Mouse (Mus musculus): ENCODE measurements around the gene Samm50. TPM values are rescaled to one million over a fixed set of nuclear protein-coding genes. Genes with fewer than 3 reads are reported as not detected.

Samm50 gene
- total RNA-seq, 2 experiments from 2014 or later = 299 to 313 TPM

DNA sequence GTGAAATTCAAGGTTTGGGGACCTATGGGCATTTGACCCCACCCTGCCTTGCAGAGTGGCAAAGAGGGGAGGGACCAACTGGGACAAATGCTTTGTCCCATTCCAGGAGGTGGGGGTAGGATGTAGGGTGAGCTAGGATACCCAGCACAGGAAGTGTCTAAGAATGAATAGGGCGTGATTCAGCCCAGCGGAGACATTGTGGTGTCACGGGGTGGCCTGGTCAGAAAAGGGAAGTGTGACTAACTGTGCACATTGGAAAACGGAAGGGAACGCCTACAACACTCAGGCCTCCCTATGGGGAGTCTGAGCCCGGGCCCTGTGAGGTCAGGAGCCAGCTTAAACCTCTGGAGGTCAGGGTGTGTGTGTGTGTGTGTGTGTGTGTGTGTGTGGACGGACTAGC lies 43.6 kb downstream of the Samm50 start:
- peak; percentile 69 to 93 for DNase-seq

DNA sequence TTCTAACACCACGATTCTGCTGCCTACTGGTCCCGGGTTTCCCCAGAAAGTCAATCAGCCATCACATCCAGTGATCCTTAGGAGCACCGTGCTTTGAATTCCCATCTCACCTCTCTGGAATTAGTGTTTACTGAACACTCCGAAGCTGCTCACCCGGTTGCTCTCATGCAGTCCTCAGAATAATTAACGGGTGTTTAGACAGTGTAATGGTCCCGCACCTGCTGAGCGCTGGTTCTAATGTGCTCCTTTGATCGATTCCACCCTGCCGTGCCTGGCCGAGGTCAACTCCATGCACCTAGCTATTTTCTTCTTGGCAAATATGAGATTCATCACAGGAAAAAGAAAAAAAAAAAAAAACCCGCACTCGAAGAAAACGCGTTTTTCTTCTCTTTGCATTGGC lies 46.5 kb downstream of the Samm50 start:
- DNase-seq = no peak

DNA sequence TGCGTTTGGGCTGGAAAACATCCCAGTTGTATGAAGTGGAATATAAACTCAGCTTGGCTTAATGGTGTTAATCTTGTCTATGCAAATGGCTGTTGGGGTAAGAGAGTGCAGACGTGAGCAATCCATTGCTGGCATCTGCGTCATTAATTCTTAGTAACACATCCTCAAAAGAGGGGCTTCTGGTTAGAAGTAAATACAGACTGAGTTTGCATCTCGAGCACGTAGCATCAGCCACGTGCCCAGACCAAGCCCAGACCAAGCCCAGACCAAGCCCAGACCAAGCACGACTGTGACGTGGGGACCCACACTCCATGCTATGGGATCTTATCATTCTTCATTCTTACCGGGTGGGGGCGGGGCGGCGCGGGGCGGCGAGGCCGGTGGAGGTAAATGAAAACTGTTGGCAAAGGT lies 47.0 kb downstream of the Samm50 start:
- no peak for DNase-seq

DNA sequence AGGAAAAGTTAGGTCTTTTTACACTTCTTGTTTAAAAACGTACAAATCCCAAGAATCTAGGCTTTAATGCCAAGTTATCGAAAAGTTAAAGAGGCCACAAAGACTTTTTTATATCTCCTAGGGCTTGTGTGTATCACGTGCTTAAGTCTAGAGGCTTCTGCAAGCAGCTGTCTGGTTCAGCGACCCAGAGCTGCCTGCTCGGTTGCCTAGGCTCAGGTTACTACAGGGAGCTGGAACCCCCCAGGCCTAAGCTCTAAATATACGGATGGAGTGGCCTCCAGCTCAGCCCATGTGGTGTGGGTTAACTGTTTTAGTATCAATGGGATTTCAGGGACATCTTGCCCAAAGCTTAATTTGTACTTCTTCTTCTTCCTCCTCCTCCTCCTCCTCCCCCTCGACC lies 49.5 kb downstream of the Samm50 start:
- DNase-seq = no peak

DNA sequence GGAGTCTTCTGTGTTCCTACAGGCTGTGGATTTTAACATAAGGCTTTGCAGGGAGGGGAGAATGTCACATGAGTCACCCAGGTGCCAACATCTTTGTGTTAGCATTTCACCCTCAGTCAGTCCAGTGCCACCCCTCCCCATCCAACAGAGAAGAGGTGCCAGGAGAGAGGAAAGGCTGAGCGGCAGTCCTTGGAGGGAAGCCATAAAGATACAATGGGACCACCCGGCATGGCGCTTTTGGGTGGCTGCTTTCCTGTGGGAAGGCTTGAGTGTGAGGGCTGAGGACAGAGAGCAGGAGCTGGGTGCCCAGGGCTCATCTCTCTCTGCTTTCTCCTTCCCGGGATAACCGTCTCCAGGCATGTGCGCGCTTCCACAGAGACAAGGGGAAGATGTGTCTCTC lies 53.1 kb downstream of the Samm50 start:
- no peak for DNase-seq

DNA sequence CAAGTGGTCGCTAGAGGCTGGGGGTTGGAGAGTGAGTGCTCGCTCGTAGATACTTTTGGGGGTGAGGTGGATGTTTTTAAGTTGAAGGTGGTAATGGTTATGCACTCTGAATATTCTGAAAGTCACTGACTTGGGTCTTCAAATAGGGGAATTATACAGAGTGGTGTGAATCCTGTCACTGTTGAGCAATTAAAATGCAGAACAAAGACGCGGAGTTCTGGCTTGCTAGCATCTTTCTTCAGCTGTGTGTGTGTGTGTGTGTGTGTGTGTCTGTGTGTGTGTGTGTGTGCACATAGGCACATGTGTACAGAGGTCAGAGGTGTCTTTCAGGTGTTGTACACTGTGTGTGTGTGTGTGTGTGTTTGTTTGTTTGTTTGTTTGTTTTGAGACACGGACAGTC lies 54.2 kb downstream of the Samm50 start:
- DNase-seq = no peak

DNA sequence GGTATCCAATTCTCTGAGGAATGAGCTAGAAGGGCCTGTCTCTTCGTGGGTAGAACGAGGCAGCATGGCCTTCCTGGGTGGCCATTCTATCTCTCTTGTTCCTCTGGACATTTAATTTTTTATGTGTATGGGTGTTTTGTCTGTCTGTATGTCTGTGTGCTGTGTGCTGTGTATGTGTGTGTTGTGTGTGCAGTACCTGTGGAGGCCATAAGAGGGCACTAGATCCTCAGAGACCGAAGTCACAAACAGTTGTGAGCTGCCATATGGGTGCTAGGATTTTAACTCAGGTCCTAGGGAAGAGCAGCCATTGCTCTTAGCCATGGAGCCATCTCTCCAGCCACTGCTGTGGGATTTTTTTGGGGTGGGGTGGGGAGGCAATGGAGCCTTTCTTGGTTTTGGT lies 55.3 kb downstream of the Samm50 start:
- no peak for DNase-seq

DNA sequence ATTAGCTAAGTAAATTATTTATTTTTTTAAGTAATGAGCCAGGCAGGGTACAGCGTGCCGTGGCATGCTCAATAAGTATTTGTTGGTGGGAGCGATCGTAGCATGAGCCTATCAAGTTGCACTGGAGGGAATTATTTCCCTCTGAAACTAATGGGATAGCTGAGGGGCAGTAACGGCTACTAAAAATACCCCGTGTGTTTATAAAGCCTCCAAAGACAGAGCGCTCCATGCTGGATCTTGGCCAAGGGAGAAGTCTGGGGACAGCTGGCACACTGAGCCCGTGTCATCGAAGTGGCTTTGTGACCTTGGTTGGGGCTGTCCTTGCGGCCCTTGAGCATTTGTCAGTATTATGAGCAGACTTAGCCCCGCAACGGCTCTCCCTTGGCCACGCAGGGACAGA lies 59.2 kb downstream of the Samm50 start:
- peak; percentile 82 to 88 for DNase-seq

DNA sequence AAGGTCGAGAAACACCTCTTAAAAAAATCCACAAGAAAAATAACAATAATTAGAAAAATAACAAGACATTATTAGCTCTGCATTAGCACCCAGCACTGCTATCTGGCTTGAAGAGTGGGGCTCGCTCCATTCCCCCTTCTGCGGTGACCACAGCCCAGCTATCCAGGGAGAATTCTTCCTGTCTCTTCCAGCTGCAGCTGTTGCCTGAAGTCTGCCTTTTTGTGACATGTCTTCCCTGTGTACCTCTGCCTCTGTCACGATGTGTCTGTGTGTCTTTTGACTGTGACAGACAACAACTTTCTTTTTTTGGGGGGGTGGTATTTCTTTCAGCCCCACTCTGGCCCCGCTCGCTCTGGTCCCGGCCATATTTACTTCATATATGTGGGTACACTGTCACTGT lies 60.6 kb downstream of the Samm50 start:
- no peak for DNase-seq

DNA sequence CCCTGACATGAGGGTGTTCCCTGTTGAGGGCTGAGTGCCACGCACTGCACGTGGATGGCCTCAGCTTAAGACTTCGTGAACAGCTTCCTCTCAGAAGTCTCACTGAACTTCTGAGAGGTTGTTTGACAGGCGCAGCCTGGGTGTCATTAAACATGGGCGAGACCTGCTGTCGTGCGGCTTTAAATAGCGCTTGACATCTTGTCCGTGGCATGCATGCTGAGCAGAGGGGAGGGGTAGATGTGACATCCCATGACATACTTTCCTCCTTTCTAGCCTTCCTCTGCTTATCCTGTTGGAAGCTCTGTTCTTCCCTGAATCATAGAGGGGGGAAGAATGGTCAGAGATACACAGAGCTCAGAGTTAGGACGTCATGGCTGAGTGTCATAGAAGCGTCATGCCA lies 61.7 kb downstream of the Samm50 start:
- DNase-seq = peak; percentile 71 to 75

DNA sequence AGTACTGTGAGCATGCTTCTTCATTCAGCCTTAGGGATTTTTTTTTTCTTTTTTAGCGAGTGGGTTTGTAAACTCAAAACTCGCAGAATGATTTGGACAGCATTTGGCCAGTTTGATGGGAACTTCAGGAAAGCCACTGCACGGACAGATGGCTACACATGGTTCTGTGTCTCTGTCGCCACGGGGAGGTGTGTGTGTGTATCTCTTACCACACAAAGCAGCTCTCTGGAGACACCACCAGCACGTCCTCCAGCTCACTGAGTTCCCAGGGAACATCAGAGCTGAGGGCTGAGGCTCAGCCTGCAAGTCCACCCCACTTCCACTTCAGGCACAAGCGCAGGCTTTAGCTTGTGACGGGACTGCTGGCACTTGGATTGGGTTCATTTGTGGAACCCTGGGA lies 62.3 kb downstream of the Samm50 start:
- peak in 1 of 2 experiments; percentile 35 for DNase-seq

DNA sequence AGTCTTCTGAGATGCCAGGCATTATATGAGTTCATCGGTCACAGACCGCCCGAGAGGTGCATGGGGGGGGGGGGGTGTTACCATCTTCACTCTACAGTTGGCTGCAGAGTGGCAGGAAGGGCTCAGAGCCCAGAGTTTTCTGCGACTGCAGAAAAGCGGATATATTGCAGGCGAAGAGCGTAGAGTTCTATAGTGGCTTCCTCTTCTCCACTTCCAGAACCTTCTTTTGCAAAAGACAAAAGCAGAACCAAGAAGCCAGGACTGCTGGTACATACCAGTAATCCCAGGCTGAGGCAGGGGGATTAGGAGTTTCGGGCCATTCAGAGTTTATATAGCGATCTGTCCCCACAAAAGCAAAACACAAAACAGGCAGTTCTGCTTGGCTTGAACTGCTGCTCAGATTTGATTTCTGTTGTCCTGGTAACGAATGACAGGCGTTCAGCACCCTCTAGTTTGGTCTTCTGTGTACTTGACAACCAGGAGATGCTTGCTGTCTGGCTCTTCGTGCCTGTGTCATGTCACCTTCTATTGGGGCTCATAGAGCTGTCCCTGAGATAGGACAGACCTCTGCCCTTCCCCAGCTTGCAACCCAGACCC lies 64.3 kb downstream of the Samm50 start:
- DNase-seq = peak in 1 of 2 experiments; percentile 47

DNA sequence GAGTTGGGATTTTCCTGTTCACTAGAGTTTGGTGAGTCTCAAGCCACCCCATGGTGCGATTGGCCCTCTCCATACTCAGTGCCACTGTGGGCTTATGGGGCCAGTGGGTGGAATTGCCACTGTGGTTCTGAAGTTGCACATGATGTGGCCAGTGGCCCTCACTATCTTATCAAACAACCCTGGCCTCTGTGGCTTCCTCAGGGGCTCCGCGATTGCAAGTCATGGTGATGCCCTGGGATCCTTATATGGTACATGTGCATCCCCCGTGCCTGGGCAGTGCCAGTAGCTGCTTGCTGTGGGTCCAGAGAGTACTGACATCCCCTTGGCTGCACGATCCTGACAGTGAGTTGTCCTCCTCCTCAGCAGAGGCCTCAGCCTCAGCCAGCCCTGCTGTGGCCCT lies 64.8 kb downstream of the Samm50 start:
- DNase-seq = no peak

DNA sequence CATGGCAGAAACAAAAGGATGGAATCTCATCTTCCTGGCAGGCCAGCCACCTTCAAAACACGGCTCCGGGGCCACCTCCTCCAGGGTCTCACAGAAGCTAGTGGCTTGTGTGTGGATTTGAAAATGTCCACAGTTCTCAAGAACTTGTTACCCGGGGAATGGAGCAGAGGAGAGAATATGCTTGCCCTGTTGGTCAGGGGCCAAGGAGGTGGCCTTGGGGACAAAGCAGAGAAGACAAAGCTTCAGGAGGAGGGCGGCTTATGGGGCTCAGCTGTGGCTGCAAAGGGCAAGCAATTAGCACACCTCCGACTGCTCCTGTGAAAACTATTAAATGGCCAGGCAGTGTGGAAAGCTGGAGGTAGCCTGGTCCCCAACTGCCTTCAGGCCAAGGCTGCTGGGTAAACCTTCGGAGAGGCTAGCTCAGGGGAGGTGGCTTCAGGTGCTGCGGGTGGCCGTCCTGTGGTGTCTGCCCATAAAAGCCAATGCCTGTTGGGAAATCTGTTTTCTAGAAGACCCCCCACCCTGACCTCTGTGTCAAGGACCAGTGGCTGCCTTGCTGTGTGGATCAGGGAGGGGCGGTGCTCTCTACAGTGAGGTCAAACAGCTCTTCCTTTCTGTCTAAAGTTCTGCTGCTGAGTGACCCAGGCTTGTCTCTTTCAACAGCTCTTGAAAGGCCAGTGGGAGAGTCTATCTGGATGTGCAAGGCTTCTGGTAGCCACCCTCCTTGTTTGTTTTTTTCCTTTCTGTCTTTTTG lies 66.7 kb downstream of the Samm50 start:
- DNase-seq = no peak

DNA sequence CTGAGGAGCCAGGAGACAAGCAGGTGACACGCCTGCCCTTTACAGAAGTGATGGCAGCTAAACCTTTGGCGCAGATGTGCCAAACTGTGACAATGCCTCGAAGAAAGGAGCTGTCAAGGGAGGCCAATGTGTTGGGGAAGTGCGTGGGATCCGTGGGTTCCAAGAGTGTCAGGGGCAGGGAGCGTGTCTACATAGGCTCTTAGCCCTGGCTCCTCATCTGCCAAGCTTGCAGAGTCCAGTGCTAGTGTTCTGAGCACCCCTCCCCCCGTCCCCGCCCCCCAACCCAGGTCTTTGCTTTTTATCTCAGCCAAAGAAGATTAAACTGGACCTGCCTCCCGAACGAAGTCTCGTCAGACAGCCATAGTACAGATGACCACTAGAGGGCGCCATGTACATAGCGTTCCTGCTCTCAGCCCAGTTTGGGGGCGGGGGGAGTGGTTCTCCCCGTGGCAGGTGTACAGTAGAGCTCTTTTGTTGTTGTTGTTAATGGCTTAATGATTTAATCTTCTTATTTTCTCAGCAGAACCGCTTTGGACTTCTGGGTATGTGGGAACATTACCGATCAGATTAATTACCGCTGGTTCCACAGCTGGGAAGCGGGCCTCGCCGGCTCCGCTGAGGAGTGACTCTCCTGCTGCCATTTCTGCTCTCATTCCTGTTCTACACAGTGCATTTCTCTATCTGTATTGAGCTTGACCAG lies 68.2 kb downstream of the Samm50 start:
- DNase-seq = peak; percentile 70 to 84

DNA sequence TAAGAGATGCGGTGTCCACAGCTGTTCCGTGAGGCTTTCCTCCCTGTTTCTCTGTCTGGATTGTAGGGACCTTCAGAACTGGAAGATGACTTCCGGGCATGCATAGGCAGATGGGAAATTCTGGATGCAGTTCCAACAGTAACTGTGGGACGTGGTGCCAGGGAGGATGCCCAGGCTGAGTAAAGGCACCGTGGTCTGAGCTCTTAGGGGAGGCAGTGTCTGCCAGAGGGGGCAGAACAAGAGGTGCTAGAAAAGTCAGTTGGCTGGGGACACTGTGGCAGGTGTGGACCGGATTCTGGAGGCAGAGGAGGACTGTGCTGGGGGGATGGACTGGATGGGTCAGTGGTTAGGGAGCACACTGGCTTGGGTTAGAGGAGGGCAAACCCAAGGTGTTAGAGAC lies 70.6 kb downstream of the Samm50 start:
- DNase-seq = no peak

DNA sequence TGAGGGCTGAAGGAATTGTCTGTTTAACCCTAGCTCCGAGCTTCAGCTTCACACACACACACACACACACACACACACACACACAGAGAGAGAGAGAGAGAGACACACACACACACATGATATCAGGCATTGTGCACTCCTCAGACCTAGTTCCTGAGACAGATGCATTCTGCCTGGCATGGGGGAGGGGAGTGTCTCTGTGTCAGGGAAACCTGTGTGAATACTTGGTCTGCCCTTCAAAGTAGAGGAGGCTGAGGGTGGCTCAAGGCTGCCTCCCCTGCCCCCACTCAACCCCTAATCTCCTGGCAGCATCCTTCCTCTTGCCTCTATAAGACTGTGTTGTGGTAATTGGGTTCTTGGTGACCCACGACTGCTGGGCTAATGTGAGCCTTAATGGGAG lies 71.5 kb downstream of the Samm50 start:
- no peak for DNase-seq

DNA sequence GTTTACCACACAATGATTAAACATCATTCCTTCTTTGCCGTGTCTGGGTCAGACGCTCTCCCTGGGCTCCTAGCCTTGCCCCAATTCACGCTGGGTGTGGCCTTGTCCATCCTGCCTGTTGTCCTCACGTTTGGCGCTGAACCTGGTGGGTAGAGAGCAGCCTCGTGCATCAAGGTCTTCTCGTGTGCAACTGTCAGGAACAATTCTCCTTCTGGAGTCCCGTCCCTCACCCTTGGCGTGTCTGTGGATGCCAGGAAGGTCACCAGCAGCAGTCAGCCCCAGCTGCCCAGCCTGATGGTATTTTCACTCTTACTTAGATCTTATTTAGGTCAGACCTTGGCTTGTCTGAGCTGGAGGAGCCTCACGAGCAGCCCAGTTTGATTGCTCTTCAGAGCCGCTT lies 73.1 kb downstream of the Samm50 start:
- DNase-seq = no peak

DNA sequence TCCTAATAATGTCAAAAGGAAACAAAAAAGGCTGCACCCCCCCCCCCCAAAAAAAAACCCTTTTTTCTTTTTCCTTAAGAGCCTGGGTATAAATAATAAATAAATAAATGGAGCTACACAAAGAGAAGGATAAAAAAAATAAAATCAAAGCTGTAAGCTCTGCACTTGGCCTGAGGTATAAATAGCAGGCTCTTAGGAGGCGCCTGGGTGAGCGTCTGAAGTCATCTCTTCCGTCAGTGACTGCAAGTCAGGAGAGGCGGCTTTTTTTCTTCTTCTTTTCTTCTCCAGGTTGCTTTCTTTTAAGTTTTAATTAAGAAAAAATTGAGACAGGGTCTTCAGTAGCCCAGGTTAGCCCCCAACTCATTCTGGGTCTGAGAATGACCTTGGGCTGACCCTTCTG lies 74.2 kb downstream of the Samm50 start:
- no peak for DNase-seq
